Mouse (Mus musculus) CH12.LX (cell line): ENCODE data around the gene Best2. TPM values are rescaled to one million over a fixed set of nuclear protein-coding genes. Genes with fewer than 3 reads are reported as not detected.

ENCODE experiments used
- DNase-seq: peaks from one replicate; pipeline ENCODE4 v3.0.0-alpha.2; 2013; ENCODE audit errors: extremely low read depth
- H3K27ac ChIP-seq: 2 replicates; pipeline ENCODE4 v1.5.1; 2012; ENCODE audit warnings: low read depth, mild to moderate bottlenecking, control low read depth, moderate library complexity; ENCODE audit not compliant: insufficient read depth
- H3K27me3 ChIP-seq: replicated peaks from 2 replicates; pipeline ENCODE3; 2012; ENCODE audit warnings: inconsistent platforms
- H3K36me3 ChIP-seq, 2 experiments: replicated peaks in 1 of 2; 2 replicates each; pipeline versions ENCODE3 to v1.6.1; 2012; ENCODE audit warnings: inconsistent platforms in 1 of 2, low read length in 1 of 2, mild to moderate bottlenecking in 1 of 2, mixed read lengths in 1 of 2, moderate library complexity in 1 of 2; ENCODE audit not compliant: control insufficient read depth in 1 of 2, insufficient read depth in 1 of 2
- H3K4me1 ChIP-seq, 2 experiments: 2 replicates each; pipeline ENCODE4 v1.6.1; 2012; ENCODE audit warnings: inconsistent platforms in 1 of 2, moderate library complexity in 1 of 2; ENCODE audit not compliant: insufficient read depth in 2 of 2, control insufficient read depth in 1 of 2
- H3K4me2 ChIP-seq: 2 replicates; pipeline ENCODE4 v1.6.1; 2012; ENCODE audit warnings: low read depth, mild to moderate bottlenecking, control low read depth; ENCODE audit not compliant: poor library complexity, insufficient read depth, severe bottlenecking
- H3K4me3 ChIP-seq, 3 experiments: fragments of 150-350 bp in 1 of 3; sonication (generic) in 1 of 3; replicated peaks in 1 of 3; 2 replicates each; pipeline versions ENCODE3 to v1.5.1; 2011 to 2012; ENCODE audit warnings: low read depth in 2 of 3, low read length in 2 of 3, mild to moderate bottlenecking in 2 of 3, moderate library complexity in 2 of 3, control low read depth in 1 of 3, improper control_type of control experiment in 1 of 3, inconsistent platforms in 1 of 3, mixed read lengths in 1 of 3; ENCODE audit not compliant: poor library complexity in 1 of 3
- H3K79me2 ChIP-seq: replicated peaks from 2 replicates; pipeline ENCODE4 v1.6.1; 2012; ENCODE audit warnings: mild to moderate bottlenecking, moderate library complexity; ENCODE audit not compliant: control insufficient read depth, poor library complexity, insufficient read depth, severe bottlenecking; ENCODE audit errors: extremely low read depth
- H3K9ac ChIP-seq: 2 replicates; pipeline ENCODE4 v1.6.1; 2012; ENCODE audit warnings: low read depth, mild to moderate bottlenecking, control low read depth, moderate library complexity; ENCODE audit not compliant: insufficient read depth
- H3K9me3 ChIP-seq: replicated peaks from 2 replicates; pipeline ENCODE3; 2012; ENCODE audit warnings: low read length, inconsistent platforms, mixed read lengths
- E2F4 ChIP-seq: IDR thresholded peaks from 2 replicates; pipeline ENCODE4 v1.6.1; 2011; ENCODE audit warnings: low read depth, low read length, improper control_type of control experiment; ENCODE audit not compliant: insufficient replicate concordance
- ELF1 ChIP-seq: IDR thresholded peaks from 2 replicates; pipeline ENCODE4 v1.6.1; 2014; ENCODE audit warnings: low read depth, mild to moderate bottlenecking, inconsistent platforms, low read length, improper control_type of control experiment
- EP300 ChIP-seq: IDR thresholded peaks from 2 replicates; pipeline ENCODE4 v1.6.1; 2011; ENCODE audit warnings: low read length, improper control_type of control experiment
- GABPA ChIP-seq: IDR thresholded peaks from 2 replicates; pipeline ENCODE4 v1.6.1; 2012; ENCODE audit warnings: low read depth, low read length, improper control_type of control experiment, inconsistent platforms; ENCODE audit not compliant: insufficient replicate concordance
- HCFC1 ChIP-seq: IDR thresholded peaks from 2 replicates; pipeline ENCODE4 v1.6.1; 2012; ENCODE audit warnings: low read depth, mild to moderate bottlenecking, inconsistent platforms, low read length, improper control_type of control experiment
- IRF4 ChIP-seq: IDR thresholded peaks from 2 replicates; pipeline ENCODE4 v1.6.1; 2014; ENCODE audit warnings: low read depth, mild to moderate bottlenecking, inconsistent platforms, low read length, improper control_type of control experiment
- KAT2A ChIP-seq: IDR thresholded peaks from 2 replicates; pipeline ENCODE4 v1.6.1; 2012; ENCODE audit warnings: low read length, improper control_type of control experiment, inconsistent platforms; ENCODE audit not compliant: insufficient replicate concordance
- MAX ChIP-seq: IDR thresholded peaks from 2 replicates; pipeline ENCODE4 v1.6.1; 2011; ENCODE audit warnings: low read length, improper control_type of control experiment
- MYC ChIP-seq: IDR thresholded peaks from 2 replicates; pipeline ENCODE4 v1.6.1; 2011; ENCODE audit warnings: low read depth, mild to moderate bottlenecking, improper control_type of control experiment, low read length
- POLR2A ChIP-seq: IDR thresholded peaks from 2 replicates; pipeline ENCODE4 v1.6.1; 2011; ENCODE audit warnings: low read depth, mild to moderate bottlenecking, improper control_type of control experiment, low read length
- POLR2AphosphoS2 ChIP-seq: IDR thresholded peaks from 2 replicates; pipeline ENCODE4 v1.6.1; 2011; ENCODE audit warnings: low read depth, low read length, improper control_type of control experiment
- RAD21 ChIP-seq: IDR thresholded peaks from 2 replicates; pipeline ENCODE4 v1.6.1; 2011; ENCODE audit warnings: low read depth, mild to moderate bottlenecking, low read length, improper control_type of control experiment, moderate library complexity
- SMC3 ChIP-seq: IDR thresholded peaks from 2 replicates; pipeline ENCODE4 v1.6.1; 2011; ENCODE audit warnings: low read depth, low read length, improper control_type of control experiment
- TBP ChIP-seq: conservative IDR thresholded peaks from 2 replicates; pipeline ENCODE4 v1.6.1; 2011; ENCODE audit warnings: low read depth, low read length, improper control_type of control experiment
- TCF12 ChIP-seq: IDR thresholded peaks from 2 replicates; pipeline ENCODE4 v1.6.1; 2014; ENCODE audit warnings: low read depth, mild to moderate bottlenecking, inconsistent platforms, low read length, improper control_type of control experiment
- USF1 ChIP-seq: IDR thresholded peaks from 2 replicates; pipeline ENCODE4 v1.6.1; 2014; ENCODE audit warnings: low read depth, mild to moderate bottlenecking, inconsistent platforms, low read length, improper control_type of control experiment
- ZC3H11A ChIP-seq: IDR thresholded peaks from 2 replicates; pipeline ENCODE4 v1.6.1; 2012; ENCODE audit warnings: low read depth, mild to moderate bottlenecking, inconsistent platforms, low read length, improper control_type of control experiment
- ZMIZ1 ChIP-seq: IDR thresholded peaks from 2 replicates; pipeline ENCODE4 v1.6.1; 2012; ENCODE audit warnings: low read depth, mild to moderate bottlenecking, inconsistent platforms, low read length, improper control_type of control experiment
- ZNF384 ChIP-seq: IDR thresholded peaks from 2 replicates; pipeline ENCODE4 v1.6.1; 2012; ENCODE audit warnings: low read depth, low read length, improper control_type of control experiment, inconsistent platforms
- dilution Hi-C: fragments of 300-500 bp; cut with MboI; formaldehyde crosslinking; loops from 2 replicates; pipeline ENCODE4 v1.14.3; 2020; ENCODE audit warnings: low sequenced_read_pairs; ENCODE audit not compliant: extremely low pct_unique_long_range_greater_than_20kb, extremely low pct_ligation_motif_present
- in situ Hi-C: fragments of 300-500 bp; cut with MboI; formaldehyde crosslinking; loops from 3 replicates; pipeline ENCODE4 v1.14.3; 2019; ENCODE audit warnings: low sequenced_read_pairs, low pct_ligation_motif_present, low pct_unique_long_range_greater_than_20kb, mixed read lengths
- polyA plus RNA-seq: library from polyadenylated mRNA; unstranded; fragments of >175 nt; gene quantifications from 2 replicates; pipeline ENCODE4 v1.2.1, GENCODE M21; 2012; ENCODE audit warnings: low read depth; ENCODE audit not compliant: insufficient read length
- total RNA-seq, 2 experiments: library from RNA; depleted of rRNA; stranded (reverse); fragments of 300-350 nt in 1 of 2; fragments of >200 nt in 1 of 2; gene quantifications; 2 replicates each; pipeline ENCODE4 v1.2.3; 2012 to 2014

Gene Best2
- total and polyA plus RNA-seq, 3 experiments = 0.23 TPM; not detected in 2

DNA sequence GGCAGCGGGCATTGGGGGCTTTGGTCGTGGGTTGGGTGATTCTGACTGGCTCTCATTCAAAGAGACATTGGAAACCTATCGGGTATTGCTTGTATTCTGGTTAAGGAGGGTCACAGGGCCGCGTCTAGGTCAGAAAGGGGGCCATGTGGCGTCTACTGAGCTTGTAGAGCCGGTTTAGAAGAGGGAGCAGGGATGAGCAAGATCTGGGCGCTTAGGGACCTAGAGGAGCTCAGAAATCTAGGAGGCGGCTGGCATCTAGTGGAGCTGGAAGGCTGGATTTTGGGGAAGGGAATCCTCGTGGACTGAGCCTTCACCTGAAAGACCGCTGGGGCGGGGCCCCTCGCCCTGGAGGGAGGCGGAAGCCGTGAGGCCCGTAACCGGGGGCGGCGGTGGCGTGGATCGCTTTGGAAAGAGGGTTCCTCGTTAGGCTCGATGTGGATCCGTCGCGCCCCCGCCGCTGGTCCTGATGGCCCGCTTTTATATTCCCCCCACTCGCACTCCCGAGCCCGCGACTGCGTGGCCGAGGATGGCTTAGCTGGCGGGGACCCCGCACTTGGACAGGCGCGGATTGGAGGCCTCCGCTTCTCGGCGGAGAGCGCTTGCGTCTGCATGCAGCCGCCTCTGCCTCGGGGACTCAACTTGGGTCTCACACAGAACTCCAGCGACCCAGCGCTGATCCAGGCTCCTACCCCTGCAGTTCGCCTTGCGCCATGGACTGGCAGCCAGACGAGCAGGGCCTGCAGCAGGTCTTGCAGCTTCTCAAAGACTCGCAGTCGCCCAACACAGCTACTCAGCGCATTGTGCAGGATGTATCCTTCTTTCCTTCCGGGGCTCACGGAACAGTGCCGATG, 23.6 kb upstream of the Best2 start (continued):
- TF ChIP-seq ELF1 (peak; percentile 47; the same call in 1 of the 2 replicates), RAD21 (no peak), ZMIZ1 (no peak), TCF12 (0 out of 2 replicates have a peak, but pooled peaks have one; percentile 44), ZC3H11A (no peak), EP300 (no peak), POLR2AphosphoS2 (no peak), MYC (peak; percentile 86), POLR2A (peak; percentile 57), GABPA (no peak), ZNF384 (no peak), IRF4 (no peak), KAT2A (no peak), HCFC1 (peak; percentile 59)

GRCm38 (mm10) chr8:85037366-85037680, 23.0 kb upstream of the Best2 start:
- Histone ChIP-seq H3K27me3 (no peaks in the 10 kb centered on the region), H3K9me3 (no peaks in the 10 kb centered on the region), H3K27ac (peak overlapping the region; percentile 88), H3K9ac (peak overlapping the region; percentile 94), H3K4me2 (peak overlapping the region; percentile 26; the same call in 1 of the 2 replicates), H3K4me1 (peaks cover 3 to 49% of the 10 kb centered on the region in 2 experiments), H3K4me3 (peak overlapping the region; percentile 83 to 90 (median 88)), H3K36me3 (peaks cover 25 to 45% of the 10 kb centered on the region in 2 experiments)
- dilution Hi-C loops = no loop called here
- peak; percentile 48 for DNase-seq
- no peak for TF ChIP-seq TBP
- no peak for TF ChIP-seq EP300
- TF ChIP-seq RAD21 = no peak
- no peak for TF ChIP-seq HCFC1
- TF ChIP-seq SMC3 = no peak
- no peak for TF ChIP-seq USF1
- no peak for TF ChIP-seq KAT2A
- TF ChIP-seq E2F4 = no peak
- no peak for TF ChIP-seq IRF4
- TF ChIP-seq TCF12 = no peak
- no peak for TF ChIP-seq MAX
- TF ChIP-seq GABPA = no peak
- TF ChIP-seq, all 38 proteins: peak for 0
- peaks cover 57% of the 10 kb centered on the region for H3K79me2 ChIP-seq
- in situ Hi-C loops = no loop called here
